29 mouse cellular contexts compared by ENCODE assay signal in genomic region chr13:109944822-109945551, GRCm38 (mm10).
DNase-seq lines count a peak whose midpoint lies in the region; ATAC-seq lines count a peak whose summit lies in the region.
"Had no signal": no experiment of that assay in that cellular context is flagged by ENCODE, and none has a peak within 500 bp of the region (broad histone marks: within the 10 kb centered on the region; RNA-seq: fewer than 3 reads in every experiment).

No protein-coding gene starts in this region.

- DNase-seq in forebrain, embryonic 10.5 days (ENCODE audit: extremely low spot score, low spot score) = peak; percentile 7
- DNase-seq in brain, adult 2 months (ENCODE audit: low read depth, low spot score) = peak; percentile 71
- DNase-seq in cerebellum, adult 8-10 months = peak; percentile 40
- peak; percentile 62 to 68 for DNase-seq in cerebellum, postnatal 25 days
- DNase-seq in midbrain, embryonic 10.5 days (ENCODE audit: low spot score) = no peak
- DNase-seq in yolk sac, embryonic 10.5 days (ENCODE audit: low spot score) = no peak
- DNase-seq in spleen, postnatal 10 days (ENCODE audit: low spot score in 2 of 2) = no peak
- DNase-seq: adrenal gland, postnatal 14 days; heart, postnatal 4 days; kidney, adult 8-10 months; kidney, postnatal 4 days; layer of hippocampus, postnatal 36 days; left cerebral cortex, postnatal 4 days; lung, adult 2 months; lung, postnatal 10 days; midbrain, embryonic 14.5 days; right cerebral cortex, postnatal 14 days; thymus, postnatal 14 days had no signal

- no peaks in the 10 kb centered on the region for H3K4me1 ChIP-seq in forebrain, embryonic 10.5 days
- H3K4me1 ChIP-seq in forebrain, embryonic 16.5 days (replicated peaks; ENCODE audit: control insufficient read depth, insufficient read depth, low read length) = no peaks in the 10 kb centered on the region
- H3K4me1 ChIP-seq in midbrain, embryonic 10.5 days = no peaks in the 10 kb centered on the region
- H3K4me1 ChIP-seq: forebrain, embryonic 15.5 days; heart, embryonic 12.5 days; hindbrain, embryonic 13.5 days; limb, embryonic 15.5 days; stomach, embryonic 15.5 days had no signal

- no peak overlapping the region for H3K4me2 ChIP-seq in forebrain, embryonic 16.5 days (ENCODE audit: low read length)
- H3K4me2 ChIP-seq: forebrain, embryonic 15.5 days; heart, embryonic 12.5 days; hindbrain, embryonic 13.5 days; limb, embryonic 15.5 days; stomach, embryonic 15.5 days had no signal

- H3K27ac ChIP-seq in forebrain, embryonic 10.5 days = no peak overlapping the region
- H3K27ac ChIP-seq in forebrain, embryonic 16.5 days (ENCODE audit: low read length) = no peak overlapping the region
- no peak overlapping the region for H3K27ac ChIP-seq in midbrain, embryonic 10.5 days (replicated peaks)
- H3K27ac ChIP-seq: forebrain, embryonic 15.5 days; hindbrain, embryonic 13.5 days; kidney, postnatal 0 days; limb, embryonic 15.5 days; liver, embryonic 14.5 days; macrophage; stomach, embryonic 15.5 days had no signal

- H3K27me3 ChIP-seq in forebrain, embryonic 10.5 days (ENCODE audit: poor library complexity, severe bottlenecking) = no peaks in the 10 kb centered on the region
- no peaks in the 10 kb centered on the region for H3K27me3 ChIP-seq in forebrain, embryonic 16.5 days (replicated peaks; ENCODE audit: control insufficient read depth, insufficient read depth, low read length)
- no peaks in the 10 kb centered on the region for H3K27me3 ChIP-seq in midbrain, embryonic 10.5 days (ENCODE audit: low read depth, poor library complexity, severe bottlenecking)
- H3K27me3 ChIP-seq: forebrain, embryonic 15.5 days; heart, embryonic 12.5 days; hindbrain, embryonic 13.5 days; limb, embryonic 15.5 days; stomach, embryonic 15.5 days had no signal

- peaks cover 18% of the 10 kb centered on the region for H3K36me3 ChIP-seq in forebrain, embryonic 10.5 days (replicated peaks)
- peaks cover 25% of the 10 kb centered on the region for H3K36me3 ChIP-seq in forebrain, embryonic 16.5 days (ENCODE audit: control insufficient read depth, insufficient read depth)
- peaks cover 26% of the 10 kb centered on the region for H3K36me3 ChIP-seq in midbrain, embryonic 10.5 days

- 86% methylated on average over 7 of the region's 7 CpGs for WGBS in forebrain, embryonic 10.5 days
- WGBS in forebrain, embryonic 16.5 days = 81% methylated on average over 7 of the region's 7 CpGs
- 91% methylated on average over 7 of the region's 7 CpGs for WGBS in midbrain, embryonic 10.5 days

- no peaks in the 10 kb centered on the region; the same call in 1 of the 2 replicates for H3K9me3 ChIP-seq in forebrain, embryonic 10.5 days
- H3K9me3 ChIP-seq in forebrain, embryonic 16.5 days (ENCODE audit: control insufficient read depth, low read length) = no peaks in the 10 kb centered on the region
- no peaks in the 10 kb centered on the region for H3K9me3 ChIP-seq in midbrain, embryonic 10.5 days (replicated peaks)
- H3K9me3 ChIP-seq: forebrain, embryonic 15.5 days; G1E; heart, embryonic 12.5 days; hindbrain, embryonic 13.5 days; limb, embryonic 15.5 days; stomach, embryonic 15.5 days had no signal

- H3K9ac ChIP-seq in forebrain, embryonic 16.5 days (replicated peaks; ENCODE audit: low read depth, low read length) = no peak overlapping the region
- H3K9ac ChIP-seq: forebrain, embryonic 15.5 days; heart, embryonic 12.5 days; hindbrain, embryonic 13.5 days; limb, embryonic 15.5 days; liver, embryonic 14.5 days; stomach, embryonic 15.5 days had no signal

- H3K4me3 ChIP-seq in forebrain, embryonic 10.5 days = no peak overlapping the region
- no peak overlapping the region for H3K4me3 ChIP-seq in forebrain, embryonic 16.5 days (replicated peaks; ENCODE audit: low read length)
- no peak overlapping the region for H3K4me3 ChIP-seq in midbrain, embryonic 10.5 days
- H3K4me3 ChIP-seq: forebrain, embryonic 15.5 days; heart, embryonic 12.5 days; hindbrain, embryonic 13.5 days; limb, embryonic 15.5 days; stomach, embryonic 15.5 days had no signal

- no peak for ATAC-seq in forebrain, embryonic 16.5 days
- ATAC-seq: forebrain, embryonic 15.5 days; inflammation-experienced regulatory T-cells, adult 6 months had no signal

Comparison
In these comparisons a context has a peak if more than half of its experiments do, and no peak if none do; other contexts are left out.
1. DNase-seq: peak in forebrain, embryonic 10.5 days (single experiment), brain, adult 2 months (single experiment), cerebellum, adult 8-10 months (single experiment) and cerebellum, postnatal 25 days (2 of 2); none in midbrain, embryonic 10.5 days (single experiment), yolk sac, embryonic 10.5 days (single experiment) and spleen, postnatal 10 days (0 of 2).